Mouse (Mus musculus) adrenal gland, postnatal 4 days (tissue): ENCODE results near the gene Ccdc14. TPM values are rescaled to one million over a fixed set of nuclear protein-coding genes. Genes with fewer than 3 reads are reported as not detected.

Source experiments
- total RNA-seq, 2 experiments: library from RNA; stranded (reverse); gene quantifications; 2 replicates each; pipeline ENCODE4 v1.2.3; 2021

Ccdc14 gene
- total RNA-seq, 2 experiments from 2014 or later: 8.3 to 9.6 TPM

Other genes with a start within 250 kb of the Ccdc14 start
- 10 to 100 TPM; 23.0 to 24.1 TPM for gene Kalrn, start 117.1 kb upstream of the Ccdc14 start, total RNA-seq
- not detected for gene Ropn1, start 40.7 kb upstream of the Ccdc14 start, total RNA-seq
- 10 to 100 TPM; 50.8 to 66.3 TPM for gene Mylk, start 54.6 kb downstream of the Ccdc14 start, total RNA-seq